Mouse (Mus musculus) liver, postnatal 0 days (tissue): Measurements from ENCODE around the gene Odaph. TPM values are rescaled to one million over a fixed set of nuclear protein-coding genes. Genes with fewer than 3 reads are reported as not detected.

Source experiments
- ATAC-seq: fragments of 200-750 bp; cut with Nextera tagmentation; 2 replicates; pipeline ENCODE4 v1.8.0; 2017; ENCODE audit warnings: mild to moderate bottlenecking, moderate library complexity
- DNase-seq: peaks from one replicate; pipeline ENCODE4 v3.0.0-alpha.2; 2016
- H3K27ac ChIP-seq: fragments of 300-500 bp; sonication (generic); 2 replicates; pipeline ENCODE4 v1.5.1; 2014; ENCODE audit warnings: antibody characterized with exemption, moderate library complexity, mild to moderate bottlenecking, low read depth
- H3K27me3 ChIP-seq: fragments of 300-500 bp; sonication (generic); 2 replicates; pipeline ENCODE4 v1.6.1; 2014; ENCODE audit warnings: low read length, control low read depth, mixed read lengths; ENCODE audit not compliant: insufficient read depth
- H3K36me3 ChIP-seq: fragments of 300-500 bp; sonication (generic); replicated peaks from 2 replicates; pipeline ENCODE4 v1.6.1; 2014; ENCODE audit warnings: mild to moderate bottlenecking, control low read depth, low read length, moderate library complexity, mixed read lengths; ENCODE audit not compliant: insufficient read depth
- H3K4me1 ChIP-seq: fragments of 300-500 bp; sonication (generic); 2 replicates; pipeline ENCODE4 v1.6.1; 2014; ENCODE audit warnings: antibody characterized with exemption, mild to moderate bottlenecking, control low read depth; ENCODE audit not compliant: insufficient read depth
- H3K4me2 ChIP-seq: fragments of 300-500 bp; sonication (generic); 2 replicates; pipeline ENCODE4 v1.6.1; 2014; ENCODE audit warnings: low read depth, mild to moderate bottlenecking, low read length, moderate library complexity, mixed read lengths
- H3K4me3 ChIP-seq: fragments of 300-500 bp; sonication (generic); 2 replicates; pipeline ENCODE4 v1.5.1; 2014; ENCODE audit warnings: low read depth, low read length
- H3K9ac ChIP-seq: fragments of 300-500 bp; sonication (generic); replicated peaks from 2 replicates; pipeline ENCODE4 v1.6.1; 2014; ENCODE audit warnings: mild to moderate bottlenecking, moderate library complexity
- H3K9me3 ChIP-seq: fragments of 300-500 bp; sonication (generic); 2 replicates; pipeline ENCODE4 v1.6.1; 2016; ENCODE audit warnings: mild to moderate bottlenecking, control low read depth, low read length, mixed read lengths
- CTCF ChIP-seq: sonication (generic); IDR thresholded peaks from 2 replicates; pipeline ENCODE4 v1.5.1; 2016; ENCODE audit warnings: antibody characterized with exemption, low read depth
- EP300 ChIP-seq: IDR thresholded peaks from 2 replicates; pipeline ENCODE4 v1.6.1; 2016; ENCODE audit warnings: antibody characterized with exemption, low read depth, mild to moderate bottlenecking
- WGBS: fragments of 180-500 bp; shearing (Covaris S2); extraction: QIAGEN DNeasy Blood & Tissue Kit; methylation state at CpG from one replicate; pipeline ENCODE4 v1.1.7; 2014; ENCODE audit not compliant: insufficient replicate concordance; 5-methylcytosine and 5-hydroxymethylcytosine counted together
- polyA plus RNA-seq: library from polyadenylated mRNA; unstranded; fragments of >200 nt; fragmentation: Nextera tagmentation; extraction: Ambion mirVana; gene quantifications from 2 replicates; pipeline ENCODE4 v1.2.1, GENCODE M21; 2015

Odaph gene
- polyA plus RNA-seq, 1 experiment from 2014 or later: not detected

- TF ChIP-seq CTCF (no peak), EP300 (no peak)
- 83% methylated on average over 3 of the region's 3 CpGs for WGBS
- ATAC-seq: no peak
These were observed 15.2 kb upstream of the Odaph start for GRCm38 (mm10) chr5:91972046-91972445.

GRCm38 (mm10) chr5:91974002-91974401 is 13.3 kb upstream of the Odaph start:
- no peak for ATAC-seq
- H3K9me3 ChIP-seq: no peaks in the 10 kb centered on the region
- WGBS: 65% methylated on average over 7 of the region's 7 CpGs
- H3K4me2 ChIP-seq: no peak overlapping the region
- H3K36me3 ChIP-seq: peaks cover 7% of the 10 kb centered on the region
- H3K4me3 ChIP-seq: no peak overlapping the region
- DNase-seq: no peak
- TF ChIP-seq CTCF (no peak), EP300 (no peak)
- no peak overlapping the region for H3K9ac ChIP-seq
- H3K27me3 ChIP-seq: no peaks in the 10 kb centered on the region
- H3K27ac ChIP-seq: no peak overlapping the region
- H3K4me1 ChIP-seq: no peaks in the 10 kb centered on the region

More at GRCm38 (mm10) chr5:91972046-91972445, 15.2 kb upstream of the Odaph start:
- Histone ChIP-seq H3K4me3 (no peak overlapping the region), H3K27me3 (no peaks in the 10 kb centered on the region), H3K9ac (no peak overlapping the region), H3K4me2 (no peak overlapping the region), H3K9me3 (no peaks in the 10 kb centered on the region), H3K27ac (no peak overlapping the region), H3K4me1 (no peaks in the 10 kb centered on the region), H3K36me3 (peaks cover 14% of the 10 kb centered on the region)
- DNase-seq: no peak

GRCm38 (mm10) chr5:91975758-91976157 is 11.5 kb upstream of the Odaph start:
- H3K9ac ChIP-seq: no peak overlapping the region
- H3K27me3 ChIP-seq: no peaks in the 10 kb centered on the region
- 83% methylated on average over 9 of the region's 9 CpGs for WGBS

GRCm38 (mm10) chr5:91976566-91977396 is 10.5 kb upstream of the Odaph start:
- no peak for TF ChIP-seq EP300
- TF ChIP-seq CTCF: no peak
- Histone ChIP-seq H3K27ac (no peak overlapping the region), H3K9ac (no peak overlapping the region), H3K9me3 (no peaks in the 10 kb centered on the region), H3K27me3 (no peaks in the 10 kb centered on the region), H3K36me3 (no peaks in the 10 kb centered on the region), H3K4me2 (no peak overlapping the region), H3K4me3 (no peak overlapping the region), H3K4me1 (no peaks in the 10 kb centered on the region)
- 67% methylated on average over 10 of the region's 10 CpGs for WGBS
- ATAC-seq (no peak), DNase-seq (no peak)

More at GRCm38 (mm10) chr5:91975758-91976157, 11.5 kb upstream of the Odaph start:
- TF ChIP-seq CTCF (no peak), EP300 (no peak)
- Histone ChIP-seq H3K9me3 (no peaks in the 10 kb centered on the region), H3K27ac (no peak overlapping the region), H3K36me3 (no peaks in the 10 kb centered on the region; the same call in 1 of the 2 replicates), H3K4me1 (no peaks in the 10 kb centered on the region), H3K4me3 (no peak overlapping the region), H3K4me2 (no peak overlapping the region)
- ATAC-seq (no peak), DNase-seq (no peak)

- no peaks in the 10 kb centered on the region for H3K9me3 ChIP-seq
- no peak overlapping the region for H3K27ac ChIP-seq
- no peak for ATAC-seq
- no peak overlapping the region for H3K4me3 ChIP-seq
- H3K36me3 ChIP-seq: no peaks in the 10 kb centered on the region
- TF ChIP-seq EP300 (no peak), CTCF (no peak)
- no peak overlapping the region for H3K4me2 ChIP-seq
- no peaks in the 10 kb centered on the region for H3K4me1 ChIP-seq
- H3K9ac ChIP-seq: no peak overlapping the region
- H3K27me3 ChIP-seq: no peaks in the 10 kb centered on the region
- no peak for DNase-seq
- 66% methylated on average over 2 of the region's 2 CpGs for WGBS
These were observed 9.9 kb upstream of the Odaph start for GRCm38 (mm10) chr5:91977397-91977770.

GRCm38 (mm10) chr5:91981176-91981840 is 6.0 kb upstream of the Odaph start:
- Histone ChIP-seq H3K4me3 (no peak overlapping the region), H3K27ac (peak overlapping the region; percentile 67), H3K36me3 (no peaks in the 10 kb centered on the region), H3K9ac (no peak overlapping the region), H3K27me3 (no peaks in the 10 kb centered on the region), H3K9me3 (no peaks in the 10 kb centered on the region), H3K4me1 (no peaks in the 10 kb centered on the region), H3K4me2 (no peak overlapping the region)
- peak; percentile 96 for ATAC-seq
- TF ChIP-seq CTCF (no peak), EP300 (no peak)
- DNase-seq: peak; percentile 62
- WGBS: 72% methylated on average over 11 of the region's 11 CpGs
